Mouse (Mus musculus): ENCODE measurements around the gene Neto2. TPM values are rescaled to one million over a fixed set of nuclear protein-coding genes. Genes with fewer than 3 reads are reported as not detected.
"Not testable (repeated sequence)": the region's sequence is repeated elsewhere in the genome, so short reads cannot be mapped to it uniquely, and the experiment has no call there.

The Neto2 gene
- 1 to 10 TPM; 1.2 to 1.3 TPM for total RNA-seq (2021)
- long read RNA-seq, experiment 1, full-length matches to known transcripts: 1 of 1 reads
- long read RNA-seq, experiment 1, partial matches to known transcripts: 0 of 1 reads
- long read RNA-seq, experiment 1, other reads (novel, unspliced or antisense): 0 of 1 reads
- long read RNA-seq, experiment 2, full-length matches to known transcripts: 1 of 2 reads
- long read RNA-seq, experiment 2, partial matches to known transcripts: 1 of 2 reads
- long read RNA-seq, experiment 2, other reads (novel, unspliced or antisense): 0 of 2 reads

DNA sequence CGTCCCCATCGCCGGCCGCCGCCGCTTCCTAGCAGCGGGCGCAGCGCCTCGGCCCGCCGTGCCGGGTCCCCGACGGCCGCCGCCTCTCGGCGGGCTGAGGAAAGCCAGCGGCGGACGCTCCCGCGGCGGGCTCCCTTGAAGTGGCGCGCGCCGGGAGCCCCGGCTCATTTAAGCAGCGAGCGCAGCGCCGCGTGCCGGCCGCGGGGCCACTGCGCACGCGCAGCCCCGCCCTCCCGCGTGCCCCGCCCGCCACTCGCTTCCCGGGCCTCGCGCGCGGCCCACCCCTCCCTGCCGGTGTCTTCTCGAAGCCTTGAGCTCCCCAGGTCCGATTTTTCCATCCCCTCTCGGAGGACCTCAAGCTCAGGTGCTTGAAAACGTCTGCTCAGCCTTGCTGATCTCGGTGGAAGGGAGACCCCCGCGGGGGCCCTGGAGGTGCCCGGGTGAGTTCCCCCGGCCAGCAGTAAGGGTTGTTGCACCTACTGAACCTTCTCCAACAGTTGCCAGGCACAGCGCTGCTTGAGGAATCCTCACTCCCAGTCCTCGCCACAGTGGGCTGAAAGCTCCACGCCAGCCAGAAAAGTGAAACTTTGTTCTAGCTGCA, at the start of gene Neto2:
Gene Neto2, minus strand, starts transcription at position 174 of the 601 bp plus-strand sequence.
- DNase-seq: peak; percentile 73

DNA sequence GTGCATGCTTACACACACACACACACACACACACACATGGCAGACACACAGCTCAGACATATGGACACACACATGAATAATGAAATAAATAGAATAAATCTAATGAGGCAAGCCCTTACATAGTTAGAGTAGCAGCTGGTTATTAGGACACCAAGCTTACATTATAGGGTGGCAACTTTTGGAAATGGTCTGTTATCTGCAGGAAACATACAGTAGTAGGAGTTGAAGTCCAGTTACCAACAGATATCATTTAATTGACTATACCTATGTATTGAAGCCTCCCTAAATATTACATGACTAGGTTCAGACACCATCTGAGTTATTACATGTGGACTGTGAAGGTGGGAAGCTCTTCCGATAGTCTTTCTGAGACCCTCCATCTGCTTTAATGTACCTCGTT, 44.3 kb upstream of the Neto2 start:
- no peak for DNase-seq

DNA sequence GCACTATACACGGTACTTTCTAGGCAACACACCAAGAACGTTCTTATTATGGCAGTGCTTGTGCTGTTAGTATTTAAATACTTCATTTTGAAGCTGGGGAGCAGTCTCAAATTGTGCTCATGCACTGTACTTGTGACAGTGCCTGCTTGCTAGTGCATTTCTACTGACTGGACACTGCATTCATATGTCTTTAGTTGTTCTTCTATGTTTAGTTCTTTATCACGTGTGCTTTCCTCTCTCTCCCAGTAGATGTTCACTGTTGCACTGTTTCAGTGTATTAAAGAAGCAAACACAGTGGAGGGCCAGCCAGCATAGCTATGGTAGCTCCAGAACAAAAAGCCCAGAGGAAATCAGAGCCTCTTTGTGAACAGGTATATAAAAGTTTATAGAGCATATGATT, 29.8 kb upstream of the Neto2 start:
- no peak for DNase-seq

DNA sequence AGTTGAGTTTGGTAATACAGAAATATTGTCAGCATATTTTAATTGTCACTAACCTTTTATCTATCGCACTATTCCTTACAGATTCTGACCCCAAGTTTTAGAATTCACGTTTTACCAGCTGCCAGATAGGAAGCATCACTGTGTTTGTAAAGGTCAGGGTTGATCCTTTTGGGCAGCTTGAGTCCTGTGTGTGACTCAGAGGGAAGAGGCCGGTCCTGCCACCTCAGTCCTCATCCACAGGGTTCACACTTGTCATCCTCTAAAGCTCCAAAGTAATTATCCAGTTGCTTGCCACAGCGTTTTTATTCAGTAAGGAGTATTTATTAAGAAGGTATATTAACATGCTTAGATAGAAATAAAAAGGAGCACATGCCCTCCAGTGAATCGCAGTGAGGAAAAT, 16.5 kb upstream of the Neto2 start:
- DNase-seq: no peak

DNA sequence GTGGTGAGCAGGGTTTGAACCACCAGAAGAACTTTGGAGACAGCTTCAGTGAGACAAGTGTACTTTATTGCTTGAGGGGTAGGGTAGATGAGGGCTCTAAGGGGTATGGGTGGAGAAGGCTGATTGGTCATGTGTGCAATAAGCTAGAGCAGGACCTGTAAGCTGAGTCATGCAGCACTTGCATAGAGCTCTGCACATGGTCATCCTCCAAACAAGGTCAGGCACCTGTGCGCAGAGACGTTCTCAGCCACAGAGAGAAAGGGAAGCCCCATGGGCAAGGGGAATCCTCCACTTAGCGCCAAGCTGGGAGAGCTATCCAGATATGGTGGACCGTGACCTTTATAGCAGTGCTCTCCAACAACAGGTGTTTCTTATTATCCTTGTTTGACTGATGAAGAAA, 16.0 kb upstream of the Neto2 start:
- no peak for DNase-seq

DNA sequence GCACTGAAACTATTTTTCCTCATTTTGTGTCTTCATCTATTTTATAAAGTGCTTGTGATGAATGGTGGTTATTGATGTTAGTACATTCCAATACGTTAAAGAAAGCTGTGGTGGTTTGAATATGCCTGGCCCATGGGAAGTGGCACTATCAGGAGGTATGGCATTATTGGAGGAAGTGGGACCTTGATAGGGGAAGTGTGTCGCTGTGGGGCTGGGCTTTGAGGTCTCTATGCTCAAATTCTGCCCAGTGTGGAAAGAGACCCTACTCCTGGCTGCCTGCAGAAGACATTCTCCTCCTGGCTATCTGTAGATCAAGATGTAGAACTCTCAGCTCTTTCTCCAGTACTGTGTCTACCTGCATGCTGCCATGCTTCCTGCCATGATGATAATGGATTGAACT, 6.3 kb upstream of the Neto2 start:
- DNase-seq: no peak

DNA sequence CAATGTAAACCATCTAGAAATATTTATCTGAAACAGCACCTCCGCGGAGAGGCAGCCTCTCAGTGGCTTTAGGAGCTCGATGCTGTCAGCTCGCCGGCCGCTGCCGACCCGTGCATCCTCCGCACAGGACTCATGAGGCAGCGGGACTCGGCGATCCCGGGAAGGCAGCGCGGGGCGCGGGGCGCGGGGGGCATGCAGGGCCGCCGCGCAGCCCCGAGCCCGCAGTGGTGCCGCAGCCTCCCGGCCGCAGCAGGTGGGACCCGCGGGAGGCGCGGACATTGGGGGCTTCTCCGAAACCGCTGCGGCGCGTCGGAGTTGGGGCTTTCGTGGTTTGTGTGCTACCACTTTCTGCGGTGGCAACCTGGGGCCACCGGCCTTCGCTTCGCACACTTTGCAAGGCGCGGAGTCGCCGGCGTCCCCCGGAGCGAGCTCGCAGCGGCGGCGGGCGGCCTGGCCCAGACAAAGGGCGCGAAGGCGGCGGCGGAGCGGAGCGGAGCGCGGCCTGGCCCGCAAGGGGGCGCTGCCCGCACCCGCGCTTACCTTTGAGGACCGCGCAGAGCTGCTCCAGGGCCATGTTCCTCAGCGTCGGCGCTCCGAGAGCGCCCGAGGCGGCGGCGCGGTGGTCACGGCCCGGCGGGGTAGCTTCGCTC, 498 bp downstream of the Neto2 start:
- peak; percentile 8 for DNase-seq

DNA sequence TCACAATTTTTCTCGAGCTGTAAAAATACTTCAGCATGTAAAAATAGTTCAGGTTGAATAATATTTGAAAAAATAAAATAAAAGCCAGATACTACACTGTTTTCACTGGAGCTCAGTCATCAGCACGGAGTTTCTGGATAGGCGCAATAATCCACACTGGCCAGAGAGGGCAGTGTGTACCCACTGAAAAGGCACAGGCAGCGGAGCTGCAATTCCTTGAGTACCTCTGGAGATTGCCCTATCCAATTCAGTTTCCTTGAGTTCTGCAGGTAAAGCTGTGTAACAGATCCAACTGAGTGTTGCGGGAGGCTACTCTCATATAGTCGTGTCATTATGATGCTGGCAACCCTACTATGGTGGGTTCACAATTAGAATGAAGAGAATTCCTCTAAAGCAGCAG, 1.7 kb downstream of the Neto2 start:
- DNase-seq: peak; percentile 47

DNA sequence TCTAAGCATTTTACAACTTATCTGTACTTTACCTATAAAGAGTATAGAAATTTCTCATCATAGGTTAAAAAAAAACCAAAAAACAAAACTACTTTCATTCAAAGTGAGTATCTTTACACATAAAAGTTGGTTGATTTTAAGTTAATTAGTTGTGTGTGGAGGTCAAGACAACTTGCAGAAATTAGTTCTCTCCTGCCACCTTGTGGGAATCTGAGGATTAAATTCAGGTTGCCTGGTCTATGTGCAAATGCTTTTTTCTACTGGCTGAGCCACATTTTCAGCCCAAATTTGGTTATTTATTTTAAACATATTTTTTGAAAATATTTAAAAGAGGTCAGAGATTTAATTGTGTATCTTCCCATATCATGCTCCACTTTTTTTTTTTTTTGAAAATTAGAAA, 35.6 kb downstream of the Neto2 start:
- DNase-seq: no peak

DNA sequence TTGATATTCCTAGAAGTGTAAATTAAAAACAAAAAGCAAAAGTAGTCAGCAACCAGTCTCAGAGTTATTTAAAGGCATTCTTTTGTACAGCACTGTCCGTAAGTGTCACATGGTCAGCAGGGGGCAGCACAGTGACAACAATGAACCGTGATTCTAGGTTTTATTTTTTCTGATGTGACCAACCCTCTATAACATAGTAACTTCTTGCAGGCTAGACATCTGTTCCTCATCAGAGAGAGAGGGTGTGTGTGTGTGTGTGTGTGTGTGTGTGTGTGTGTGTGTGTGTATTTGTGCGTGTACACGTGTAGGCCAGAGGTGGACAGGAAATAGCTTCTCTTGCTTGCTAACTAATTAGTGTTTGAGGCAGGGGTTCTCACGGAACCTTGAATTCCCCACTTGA, 38.7 kb downstream of the Neto2 start:
- DNase-seq: peak; percentile 7

DNA sequence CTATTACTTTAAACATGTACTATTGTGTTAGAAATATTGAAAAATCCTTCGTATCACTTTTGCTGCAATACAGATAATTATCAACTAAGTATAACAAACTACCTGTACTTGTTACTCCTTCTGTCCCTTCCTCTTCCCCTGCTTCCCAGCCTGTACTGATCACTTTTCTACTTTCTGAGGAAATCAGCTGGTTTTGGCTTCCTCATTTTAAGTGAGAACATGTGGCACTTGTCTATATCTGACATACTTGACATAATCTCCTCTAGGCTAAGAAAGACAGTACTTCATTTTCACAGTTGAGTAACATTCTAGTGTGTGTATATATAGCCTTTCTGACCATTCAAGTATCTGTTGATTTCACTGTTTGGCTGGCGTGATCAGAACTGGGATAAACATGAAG, 49.5 kb downstream of the Neto2 start:
- DNase-seq: no peak

DNA sequence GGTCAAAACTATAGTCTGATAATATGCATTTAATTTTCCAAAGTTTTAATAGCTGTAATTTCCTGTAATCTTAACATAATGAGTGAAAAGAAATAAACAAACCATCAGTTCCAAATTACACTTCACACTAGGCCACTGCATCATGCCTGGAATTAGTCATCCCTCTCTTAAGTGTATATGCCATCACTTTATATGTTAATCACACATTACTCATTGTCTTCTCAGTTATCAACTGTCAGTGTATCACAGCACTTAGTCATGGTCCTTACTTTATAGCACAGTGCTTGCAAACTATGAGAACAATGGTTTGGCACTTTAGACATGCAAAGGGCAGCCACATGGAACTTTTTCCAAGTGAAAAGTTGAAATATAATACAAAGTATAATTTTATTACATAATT, 52.2 kb downstream of the Neto2 start:
- no peak for DNase-seq

DNA sequence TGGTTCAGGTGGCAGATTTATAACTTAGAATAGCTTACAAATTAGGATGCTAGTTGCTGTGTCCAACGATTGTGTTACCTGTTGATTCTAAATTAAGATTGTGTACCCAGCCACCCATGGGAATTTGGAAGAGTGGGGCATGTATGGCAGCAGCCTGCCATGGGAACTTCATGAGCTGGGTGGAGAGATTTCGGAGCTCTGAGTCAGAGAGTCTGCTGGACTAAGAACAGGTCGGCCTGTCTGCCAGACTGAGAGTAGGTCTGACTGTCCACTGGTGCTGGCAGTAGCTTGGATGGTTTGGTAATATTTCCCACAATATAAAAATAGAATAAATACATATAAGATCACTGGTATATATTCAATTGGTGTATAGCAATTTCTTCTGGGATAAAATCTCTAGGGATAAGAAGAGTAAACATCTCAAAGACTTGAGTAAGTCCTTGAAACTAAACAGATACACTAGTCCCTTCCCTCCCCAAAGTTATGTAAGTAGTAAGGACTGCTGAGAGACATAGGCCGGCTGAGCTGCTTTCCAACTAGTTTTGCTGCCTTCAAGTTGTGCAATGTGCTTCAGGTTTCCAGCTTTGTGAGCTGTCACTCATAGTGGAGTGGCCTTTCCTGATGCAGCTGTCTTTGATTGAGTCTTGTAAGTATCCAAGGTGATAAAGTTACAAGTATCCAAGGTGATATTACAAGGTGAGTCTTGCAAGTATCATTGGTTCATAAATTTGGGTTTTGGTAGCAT, 55.6 kb downstream of the Neto2 start:
- peak; percentile 36 for DNase-seq

DNA sequence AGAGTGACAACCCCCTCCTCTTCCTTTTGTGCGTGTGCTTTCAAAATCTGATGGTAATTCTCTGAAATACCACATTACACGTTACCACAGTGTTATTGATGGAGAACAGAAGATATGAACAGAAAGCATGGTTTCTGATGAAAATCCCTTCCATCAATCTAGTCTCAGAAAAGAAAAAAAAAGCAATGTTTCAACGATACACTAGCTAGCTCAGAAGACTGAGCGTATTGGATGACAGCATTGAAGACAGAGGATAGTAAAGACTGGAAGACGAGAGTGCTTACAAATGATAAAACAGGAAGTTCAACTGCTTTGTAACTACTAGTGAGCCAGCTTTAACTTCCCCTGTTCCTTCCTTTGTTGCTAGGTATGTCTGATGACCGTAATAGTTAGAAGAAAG, 76.3 kb downstream of the Neto2 start:
- no peak for DNase-seq

DNA sequence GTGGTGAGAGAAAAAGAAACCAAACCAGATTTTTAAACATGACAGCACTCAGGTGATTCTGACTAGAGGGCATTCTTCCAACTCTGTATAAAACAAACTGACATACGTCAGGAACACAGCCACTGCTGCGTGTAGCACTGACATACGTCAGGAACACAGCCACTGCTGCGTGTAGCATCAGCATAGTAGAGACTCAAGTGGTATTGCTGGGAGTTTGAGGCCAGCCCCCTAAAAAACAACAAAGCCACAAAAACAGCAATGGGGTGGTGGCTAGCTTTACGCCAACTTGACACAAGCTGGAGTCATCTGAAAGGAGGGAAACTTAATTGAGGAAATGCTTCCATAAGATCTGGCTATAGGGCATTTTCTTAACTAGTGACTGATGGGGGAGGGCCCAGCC, 77.5 kb downstream of the Neto2 start:
- DNase-seq: no peak

DNA sequence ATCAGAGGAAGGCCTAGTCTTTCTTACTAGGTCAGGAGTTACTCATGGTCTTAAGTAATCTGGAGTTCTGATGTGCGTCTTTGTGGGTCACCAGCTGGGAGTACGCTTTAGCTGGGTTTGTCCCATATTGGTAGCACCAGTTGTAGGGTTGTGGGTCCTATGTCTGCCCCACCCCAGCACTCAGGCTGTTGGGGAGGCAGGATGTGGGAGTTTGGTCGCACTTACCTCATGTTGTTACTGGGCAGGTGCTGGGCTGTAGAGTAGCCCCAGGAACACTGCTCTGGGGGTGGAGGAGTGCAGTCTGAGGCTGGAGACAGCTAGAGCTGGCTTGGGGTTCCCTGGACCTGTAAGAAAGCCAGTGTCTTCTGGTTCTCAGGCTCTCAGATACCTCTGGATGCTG, 81.9 kb downstream of the Neto2 start:
- DNase-seq: no peak

DNA sequence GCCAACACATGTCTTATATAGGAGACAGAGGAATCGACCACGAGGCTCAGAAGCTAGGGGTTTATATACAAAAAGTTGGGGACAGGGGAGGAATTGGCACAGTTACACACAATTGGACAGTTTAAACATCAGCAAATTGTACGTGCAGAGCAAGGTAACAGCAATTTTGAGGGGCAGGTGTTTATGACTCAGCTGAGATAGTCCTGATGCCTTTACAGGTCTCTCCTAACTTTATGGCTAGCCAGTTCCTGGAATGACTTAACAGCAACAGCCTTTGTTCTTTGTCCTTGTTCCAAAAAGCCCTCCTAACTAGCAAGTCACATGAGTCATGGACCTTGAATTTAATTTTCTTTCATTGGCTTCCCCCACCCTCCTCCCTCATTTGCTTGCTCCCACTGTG, 83.6 kb downstream of the Neto2 start:
- not testable (repeated sequence) for DNase-seq

DNA sequence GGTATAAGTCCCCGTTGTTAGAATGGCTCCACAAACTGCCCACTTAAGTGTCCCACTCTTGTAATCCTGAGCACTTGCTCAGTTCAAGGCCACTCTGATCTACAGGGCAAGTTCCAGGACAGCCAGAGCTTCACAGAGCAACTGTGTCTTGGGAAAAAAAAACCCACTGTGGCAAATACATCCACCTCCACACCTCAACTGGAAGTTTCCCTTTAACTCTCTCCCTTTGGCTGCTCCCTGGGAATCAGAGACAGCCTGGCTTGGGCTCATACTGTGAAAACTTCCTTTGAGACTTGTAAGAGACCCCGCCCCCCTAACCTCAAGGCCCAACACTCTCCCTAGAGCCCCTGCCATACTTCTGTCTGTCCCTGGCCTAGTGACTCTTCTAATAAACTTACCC, 91.9 kb downstream of the Neto2 start:
- DNase-seq: no peak

DNA sequence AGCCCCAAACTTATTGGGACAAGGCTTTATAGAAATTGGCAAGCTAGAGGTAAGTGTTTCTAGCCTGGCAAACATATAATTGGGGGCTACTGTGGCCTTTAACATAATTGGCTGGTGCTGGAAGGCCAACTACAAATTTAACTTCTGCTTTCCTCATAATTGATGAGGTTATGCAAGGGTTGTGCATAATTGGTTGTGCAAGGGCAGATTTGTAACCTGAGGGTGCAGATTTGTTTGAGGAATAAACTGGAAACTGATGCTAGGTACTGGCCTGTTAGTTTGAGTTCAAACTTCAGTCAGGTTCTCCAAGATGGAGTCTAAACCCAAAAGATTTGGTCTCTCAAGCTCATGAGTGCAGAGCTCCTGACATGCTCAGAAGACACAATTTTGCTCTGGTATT, 92.9 kb downstream of the Neto2 start:
- no peak for DNase-seq

DNA sequence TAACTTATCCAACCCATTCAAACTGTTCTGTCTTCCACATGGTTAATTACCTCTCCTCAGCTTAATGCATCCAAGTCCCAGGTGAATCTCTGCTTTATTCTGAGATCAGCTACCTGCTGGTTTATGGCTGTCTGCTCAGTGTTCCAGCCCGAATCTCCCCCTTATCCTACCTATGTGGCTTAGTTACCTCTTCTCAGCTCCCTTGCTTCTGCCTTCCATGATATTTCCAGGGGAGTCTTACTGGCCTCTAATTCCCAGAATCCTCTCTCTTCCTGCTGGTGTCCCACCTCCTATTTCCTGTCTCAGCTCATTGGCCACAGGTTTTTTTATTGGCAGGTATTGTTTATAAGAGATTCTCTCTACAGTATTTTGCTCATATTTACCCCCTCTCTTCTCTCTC, 93.8 kb downstream of the Neto2 start:
- no peak for DNase-seq

DNA sequence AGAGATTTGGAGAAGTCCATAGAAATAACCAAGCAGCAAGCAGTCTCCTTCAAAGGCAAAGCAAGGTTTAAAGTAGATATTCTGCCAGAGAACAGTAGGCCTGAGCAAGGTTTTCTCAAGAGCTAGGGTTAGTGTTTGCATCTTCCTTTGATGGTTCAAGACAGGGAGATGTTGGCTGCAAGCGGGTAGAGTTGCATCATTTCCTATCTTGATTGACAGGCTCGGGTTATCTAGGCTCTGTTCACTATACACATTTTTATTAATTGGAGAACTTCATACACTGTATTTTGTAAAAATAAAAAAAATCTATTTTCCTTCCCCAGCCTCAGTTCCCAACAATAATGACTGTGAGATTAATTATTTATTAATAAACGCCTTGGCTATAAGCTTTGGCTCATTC, 94.2 kb downstream of the Neto2 start:
- no peak for DNase-seq

DNA sequence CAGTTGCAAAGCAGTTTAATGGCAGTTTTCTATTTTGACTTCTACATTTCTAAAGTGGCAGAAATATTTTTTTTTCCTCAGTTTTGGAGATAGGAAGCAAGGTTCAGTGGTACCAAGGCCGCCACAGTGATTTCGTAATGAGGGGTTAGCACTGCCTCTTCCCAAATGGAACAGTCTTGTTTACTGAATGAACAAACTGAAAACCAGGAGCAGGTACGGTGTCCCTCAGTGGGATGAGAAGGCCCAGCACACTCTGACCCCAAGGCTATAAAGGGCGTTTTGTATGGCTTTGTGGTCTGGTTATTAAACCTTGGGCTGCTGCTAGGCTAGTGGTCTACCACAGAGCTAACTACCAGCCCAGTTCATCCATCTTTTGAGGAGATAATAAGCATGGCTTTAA, 96.5 kb downstream of the Neto2 start:
- no peak for DNase-seq

DNA sequence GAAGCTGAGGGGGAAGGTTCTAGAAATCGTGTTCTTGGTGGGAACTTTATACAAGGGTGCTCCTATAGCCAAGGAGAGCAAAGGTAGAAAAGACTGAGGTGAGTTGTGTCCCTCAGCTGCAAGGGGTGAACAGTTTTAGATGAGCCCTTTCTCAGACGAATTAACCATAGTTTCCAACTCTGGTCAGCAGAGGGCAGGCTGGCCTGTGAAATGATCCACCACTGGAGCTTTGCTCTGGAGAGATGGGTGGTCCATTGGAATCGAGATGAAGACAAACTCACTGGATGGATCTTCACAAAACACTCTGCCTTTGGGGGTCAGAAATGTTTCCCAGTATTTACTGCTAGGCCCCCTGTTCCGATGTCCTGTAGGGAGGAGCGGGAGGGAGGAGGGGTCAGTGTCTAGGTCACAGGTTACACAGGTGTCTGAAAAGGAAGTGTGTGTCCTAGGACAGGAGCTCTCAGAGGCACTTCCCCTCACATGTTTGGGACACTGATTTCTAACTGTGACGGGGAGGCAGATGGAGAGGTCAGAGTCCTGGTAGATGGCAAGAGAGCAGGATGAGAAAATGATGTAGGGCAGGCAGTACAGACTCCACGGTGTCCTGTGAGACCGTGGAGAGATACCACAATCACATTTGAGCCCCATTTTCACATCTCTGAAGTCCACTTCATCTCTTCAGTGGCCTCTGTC, 97.4 kb downstream of the Neto2 start:
- no peak for DNase-seq
